Mouse (Mus musculus) thymus, postnatal 4 days (tissue): ENCODE measurements around the gene Abcg1.
A peak's percentile ranks its signal among the peaks of the same experiment; 100 is the strongest.

Experiments
- DNase-seq: peaks from one replicate; pipeline ENCODE4 v3.0.0; 2021

Gene Abcg1

DNA sequence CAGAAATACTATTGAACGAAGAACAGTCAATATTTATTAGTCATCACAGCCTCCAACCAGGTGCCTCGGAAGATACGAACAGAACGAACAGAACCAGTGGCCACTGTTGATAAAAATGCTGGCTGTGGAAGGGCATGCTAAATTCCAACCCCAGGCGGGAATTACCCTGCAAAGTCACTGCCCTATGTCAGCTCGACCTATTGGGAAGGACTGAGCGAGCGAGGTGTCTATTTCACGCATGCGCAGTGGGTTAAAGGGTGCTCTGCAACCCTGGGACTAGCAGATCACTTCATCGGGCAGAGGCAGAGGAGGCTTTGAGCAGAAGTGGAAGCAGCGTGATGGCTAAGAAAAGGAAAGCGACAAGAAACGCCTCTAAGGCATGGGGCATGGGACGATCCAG is 76.3 kb downstream of the Abcg1 start:
- no peak for DNase-seq

DNA sequence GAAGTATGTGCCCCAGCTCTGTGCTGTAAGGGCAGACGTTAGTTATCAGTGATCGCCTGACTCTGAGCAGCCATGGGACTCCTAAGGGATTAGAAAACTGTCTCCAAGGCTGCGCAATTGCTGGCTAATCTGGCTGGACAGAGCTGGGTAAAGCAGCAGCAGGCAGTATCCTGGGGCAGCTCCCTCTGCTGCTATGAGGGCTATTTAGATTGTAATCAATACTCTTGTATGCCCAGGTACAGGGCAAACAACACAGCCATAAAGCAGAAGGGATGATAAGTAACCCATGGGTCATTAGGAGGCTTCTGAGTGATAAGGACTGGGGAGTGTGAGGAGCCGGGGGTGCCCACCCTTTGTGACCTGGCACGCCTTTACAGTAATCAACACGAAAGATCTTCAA is 77.4 kb downstream of the Abcg1 start:
- no peak for DNase-seq

DNA sequence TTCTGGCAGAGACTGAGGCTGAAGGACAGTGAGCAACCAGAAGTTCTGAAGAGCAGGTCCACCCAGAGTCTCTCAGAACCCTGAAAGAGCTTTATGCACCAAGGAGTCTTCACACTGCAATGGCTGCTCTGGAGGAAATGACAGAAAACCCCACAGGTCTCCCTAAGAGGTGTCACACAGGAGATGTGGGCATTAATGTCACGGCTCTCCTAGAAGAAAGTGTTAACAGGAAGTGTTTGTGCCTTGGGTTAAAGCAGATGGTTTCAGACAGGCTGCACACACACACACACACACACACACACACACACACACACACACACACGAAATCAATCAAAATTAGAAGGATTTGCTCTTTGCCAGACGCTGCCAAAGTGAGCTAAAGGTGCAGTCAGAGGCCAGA is 78.8 kb downstream of the Abcg1 start:
- no peak for DNase-seq

DNA sequence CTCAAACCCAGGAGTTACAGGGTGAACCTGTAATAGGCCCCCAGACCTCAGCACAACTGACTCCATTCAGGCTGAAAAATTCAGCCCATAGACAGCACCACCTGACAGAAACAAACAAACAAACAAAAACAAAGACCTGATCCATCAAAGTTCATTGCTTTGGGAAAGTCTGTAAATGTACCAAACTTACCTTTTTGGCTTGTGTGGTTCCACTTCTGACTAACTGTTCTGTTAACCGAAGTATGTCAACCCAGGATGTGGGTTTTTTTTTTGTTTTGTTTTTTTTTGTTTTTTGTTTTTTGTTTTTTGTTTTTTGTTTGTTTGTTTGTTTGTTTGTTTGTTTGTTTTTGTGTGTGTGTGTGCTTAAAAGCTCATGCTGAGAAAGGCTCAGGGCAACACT is 79.3 kb downstream of the Abcg1 start:
- DNase-seq, result no peak

DNA sequence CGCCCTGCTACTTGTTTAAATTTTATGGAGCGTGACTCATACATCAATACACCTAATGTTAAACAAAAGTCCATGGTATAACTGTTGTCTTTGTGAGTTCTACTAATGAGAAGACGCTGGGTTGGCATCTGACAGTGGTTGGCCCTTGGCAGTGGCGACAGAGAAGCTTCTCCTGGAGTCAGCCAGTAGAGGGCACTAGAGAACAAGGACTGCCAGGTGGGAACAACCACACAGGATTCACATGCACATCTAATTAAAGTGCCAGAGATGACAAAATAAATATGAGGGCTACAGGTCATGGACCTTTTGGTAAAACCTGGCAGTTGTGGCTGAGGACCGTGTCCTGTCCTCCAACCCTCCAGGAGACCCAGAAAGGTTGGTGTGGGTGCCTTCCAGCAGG is 80.9 kb downstream of the Abcg1 start:
- DNase-seq, result peak; percentile 78

DNA sequence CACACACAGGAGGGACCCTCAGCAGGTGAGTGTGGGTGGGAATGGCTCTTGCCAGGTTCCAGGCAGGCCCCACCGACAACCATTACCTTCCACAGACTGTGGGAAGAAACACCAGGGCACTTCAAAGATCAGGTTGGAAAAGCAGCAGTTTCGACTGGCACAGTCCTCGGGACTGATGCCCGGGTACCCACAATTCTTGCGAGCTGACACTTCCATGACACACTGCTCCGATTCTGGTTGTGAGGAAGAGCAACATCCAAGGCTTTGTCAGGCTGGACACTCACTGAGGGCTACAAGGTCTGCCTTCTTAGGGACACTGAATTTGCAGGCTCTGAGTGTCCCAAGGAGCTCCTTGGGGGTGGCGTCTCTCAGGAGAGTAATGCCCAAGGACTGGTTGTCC is 84.6 kb downstream of the Abcg1 start:
- no peak for DNase-seq

DNA sequence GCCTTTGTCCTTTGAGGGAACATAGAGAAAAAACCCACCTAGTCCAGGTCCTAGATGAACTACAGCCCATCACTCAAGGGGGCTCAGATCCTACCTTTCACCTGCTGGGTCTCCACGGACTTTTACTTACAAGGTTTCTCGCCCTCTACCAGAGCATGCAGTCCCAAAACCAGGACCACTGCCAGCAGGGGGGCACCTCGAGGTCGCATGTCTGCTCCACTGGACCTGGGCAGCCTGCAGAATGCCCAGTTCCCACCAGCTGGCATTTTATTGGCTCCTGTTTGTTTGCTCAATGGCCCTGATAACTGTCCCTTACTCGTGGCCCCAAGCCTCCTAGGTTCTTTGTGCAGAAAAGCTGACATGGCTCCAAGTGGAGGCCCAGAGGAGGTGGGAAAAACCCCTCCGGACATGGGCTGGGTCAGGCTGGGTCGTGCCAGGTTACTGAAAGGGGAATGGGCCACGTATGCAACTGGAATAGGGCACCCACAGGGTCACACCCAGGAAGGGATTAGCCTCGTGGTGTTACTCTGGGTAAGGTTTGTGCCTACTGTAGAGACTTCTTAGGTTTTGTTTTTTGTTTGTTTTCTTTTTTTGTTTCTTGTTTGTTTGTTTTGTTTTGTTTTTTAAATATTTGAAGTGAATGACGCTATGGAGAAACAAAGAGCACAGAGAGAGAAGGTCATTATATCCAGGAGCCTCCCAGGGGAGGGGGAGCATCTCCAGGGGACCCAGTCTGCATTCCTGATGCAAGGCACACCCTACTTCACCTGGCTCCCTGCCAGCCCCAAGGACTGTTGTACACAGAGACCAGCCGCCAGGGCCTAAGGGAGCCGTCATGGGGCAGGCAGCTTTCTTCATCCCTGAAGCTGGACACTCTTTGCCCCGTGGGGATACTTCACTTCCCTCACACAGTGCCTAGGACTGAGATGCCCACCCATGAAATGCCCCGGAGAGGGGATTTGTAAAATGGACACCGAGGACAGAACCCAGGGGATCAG is 86.9 kb downstream of the Abcg1 start, which contains the start of gene Tff2:
Gene Tff2, minus strand, starts transcription at position 243 of the 998 bp plus-strand sequence.
- no peak for DNase-seq

DNA sequence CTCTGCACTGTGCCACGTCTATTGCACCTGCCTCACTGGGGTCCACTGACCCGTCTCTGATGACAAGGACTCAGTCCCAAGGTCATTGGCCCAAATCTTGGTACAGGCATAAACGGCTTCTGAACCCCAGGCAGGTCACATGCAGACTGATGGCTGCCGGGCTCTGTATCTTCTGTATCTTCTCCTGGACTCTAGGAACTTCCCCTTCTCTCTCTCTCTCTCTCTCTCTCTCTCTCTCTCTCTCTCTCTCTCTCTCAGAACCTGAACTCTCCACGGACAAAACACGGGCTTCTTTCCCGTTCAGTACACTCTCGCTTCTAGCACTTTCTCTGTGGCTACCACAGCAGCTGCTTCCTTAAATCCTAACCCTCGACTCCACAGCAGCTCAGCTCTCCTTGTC is 88.5 kb downstream of the Abcg1 start:
- DNase-seq, result no peak

DNA sequence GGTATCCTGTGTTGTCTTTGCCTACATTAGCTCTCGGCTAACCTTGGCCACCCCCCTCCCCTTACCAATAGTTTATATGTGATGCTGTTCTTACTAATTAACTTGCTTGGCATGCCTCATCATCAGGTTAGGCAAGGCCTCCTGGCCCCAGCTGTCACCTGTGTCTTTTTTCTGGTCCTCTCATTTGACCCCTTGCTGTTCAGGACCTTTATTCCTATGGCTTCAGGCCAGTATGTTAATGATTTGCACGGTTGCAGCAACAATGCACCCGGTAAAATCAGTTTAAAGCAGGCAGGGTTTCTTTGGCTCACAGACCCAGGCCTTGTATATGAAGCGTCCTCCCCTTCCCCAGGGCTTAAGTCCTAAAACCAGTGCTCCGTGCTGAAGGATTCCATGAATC is 95.0 kb downstream of the Abcg1 start:
- DNase-seq, result no peak

DNA sequence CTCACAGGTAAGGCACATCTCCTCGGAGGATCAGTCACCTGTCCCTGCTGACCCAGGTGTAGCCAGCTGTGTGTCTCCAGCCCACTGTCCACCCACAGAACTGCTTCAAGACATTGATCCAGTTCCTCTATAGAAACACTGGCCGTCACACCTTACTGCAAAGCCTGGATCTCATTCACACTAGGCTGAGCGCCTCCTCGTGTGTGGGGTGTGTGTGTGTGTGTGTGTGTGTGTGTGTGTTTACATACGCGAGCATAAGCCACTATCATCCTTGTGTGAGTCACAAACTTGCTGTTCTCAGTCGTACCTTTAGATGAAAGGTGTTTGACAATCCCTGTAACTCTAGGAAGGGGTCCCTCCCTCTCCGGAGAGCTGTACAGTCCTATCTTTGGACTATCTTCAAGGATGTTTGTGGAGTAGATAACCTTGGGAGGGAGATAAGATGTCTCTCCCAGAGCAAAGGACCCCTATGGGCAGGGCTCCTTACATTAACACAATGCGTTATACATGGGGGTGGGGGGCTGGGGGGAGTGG is 95.6 kb downstream of the Abcg1 start:
- DNase-seq, result no peak

DNA sequence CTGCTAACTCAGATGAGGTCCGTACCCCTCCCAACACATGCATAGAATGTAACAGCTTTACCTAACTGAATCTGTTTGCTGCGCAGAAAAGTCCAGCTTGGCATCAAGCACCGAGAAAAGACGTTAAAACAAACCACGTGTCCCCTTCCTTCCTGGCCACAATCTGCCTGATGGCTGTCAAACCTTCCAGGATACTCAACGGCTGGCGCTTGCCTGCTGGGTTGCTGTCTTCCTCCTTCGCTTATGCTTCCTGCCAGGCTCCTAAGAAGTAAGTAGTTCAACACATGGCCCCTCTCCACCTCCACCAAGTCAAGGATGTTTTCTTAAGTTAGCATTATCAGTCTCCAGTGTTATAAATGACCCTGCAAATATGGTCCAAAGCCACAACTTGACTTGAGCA is 96.3 kb downstream of the Abcg1 start:
- DNase-seq, result peak; percentile 48

DNA sequence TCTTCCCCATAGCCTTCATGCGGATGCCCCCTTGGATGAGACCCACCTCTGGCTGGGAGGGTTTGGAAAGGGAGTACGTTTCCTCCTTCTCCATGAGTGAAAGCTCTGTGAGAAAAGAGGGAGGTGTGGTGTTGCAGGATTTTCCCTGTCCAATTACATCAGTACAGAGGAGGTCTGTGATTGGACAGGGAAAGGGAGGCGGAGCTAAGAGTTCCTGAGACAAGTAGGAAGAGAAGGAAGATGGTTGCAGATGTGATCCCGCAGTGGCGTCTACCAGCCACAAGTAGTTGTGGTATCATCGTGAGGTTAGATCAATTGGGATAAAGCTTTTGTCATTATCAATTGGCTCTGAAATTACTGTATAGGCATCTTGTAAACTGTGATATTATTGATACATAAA is 100.4 kb downstream of the Abcg1 start:
- DNase-seq, result no peak

DNA sequence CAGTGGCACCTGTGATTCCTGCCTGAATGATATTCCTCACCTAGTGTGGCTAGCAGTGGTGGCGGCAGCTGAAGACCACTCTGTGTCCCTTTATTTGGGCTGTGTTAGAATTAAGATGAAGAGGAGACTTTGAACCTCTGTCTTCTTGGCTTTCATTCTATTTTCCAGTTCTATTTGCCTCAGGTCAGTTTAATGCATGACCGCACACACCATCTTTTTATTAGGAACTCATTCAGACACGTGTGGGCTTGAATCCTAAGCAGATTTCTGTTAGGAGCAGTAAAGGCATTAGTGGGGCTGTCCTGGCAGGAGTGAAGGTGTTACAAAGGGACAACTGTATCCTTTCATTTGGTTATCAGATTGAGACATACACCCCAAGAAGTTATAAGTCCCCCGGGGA is 102.8 kb downstream of the Abcg1 start:
- no peak for DNase-seq

DNA sequence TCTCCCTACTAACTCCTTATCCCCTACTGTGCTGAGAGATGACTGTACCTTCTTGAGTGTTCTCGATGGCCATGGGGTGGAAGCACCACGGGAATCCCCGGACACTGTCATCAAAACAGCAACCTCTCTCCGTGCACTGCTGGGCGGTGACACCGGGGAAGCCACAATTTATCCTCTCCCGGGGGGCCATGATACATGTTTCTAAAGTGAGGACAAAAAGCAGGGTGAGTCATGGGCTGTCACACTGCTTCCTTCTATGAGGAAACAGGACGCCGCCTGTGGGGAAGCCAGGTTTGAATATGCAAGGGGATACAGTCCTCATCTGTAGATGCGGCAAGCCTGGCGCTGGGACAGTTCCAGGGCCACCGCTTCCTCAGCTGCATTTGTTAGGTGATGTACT is 105.1 kb downstream of the Abcg1 start:
- peak; percentile 48 for DNase-seq

DNA sequence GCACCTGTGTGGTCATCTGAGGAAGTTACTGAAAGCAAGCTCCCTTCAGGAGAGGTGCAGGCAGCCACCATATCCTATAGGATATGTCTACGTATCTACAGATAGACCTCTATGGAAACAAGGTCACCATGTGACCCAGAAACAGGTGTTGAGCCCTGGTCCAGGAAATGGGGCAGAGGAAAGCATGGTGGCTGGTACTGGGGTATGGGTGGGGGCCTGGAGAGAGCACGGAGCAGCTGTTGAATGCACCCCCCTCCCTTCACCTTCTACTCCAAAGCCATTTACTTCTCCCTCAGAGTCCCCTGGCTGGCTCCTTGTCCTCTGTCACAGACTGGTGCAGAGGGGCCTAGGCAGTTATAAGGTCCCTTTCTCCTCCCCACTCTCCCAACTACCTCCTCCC is 106.3 kb downstream of the Abcg1 start:
- DNase-seq, result peak; percentile 75

DNA sequence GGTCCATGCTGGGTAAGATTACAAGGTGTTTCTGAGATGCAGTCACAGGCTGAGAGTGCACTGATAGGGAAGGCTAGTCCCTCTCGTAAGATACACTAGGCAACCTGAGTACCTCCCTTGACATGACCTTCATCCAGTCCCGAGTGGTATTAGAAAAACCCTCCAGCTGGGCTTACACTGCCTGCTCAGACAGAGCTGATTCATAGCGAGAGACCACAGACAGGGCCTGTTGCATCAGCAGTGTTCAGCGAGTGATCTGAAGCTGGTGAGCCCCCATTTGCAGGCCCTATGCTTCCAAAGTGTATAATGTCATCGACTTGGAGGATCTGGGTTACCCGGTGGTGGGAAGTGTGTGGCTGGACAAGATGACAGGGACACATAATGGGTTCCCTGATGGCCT is 107.7 kb downstream of the Abcg1 start, which contains the start of gene Tff1:
Gene Tff1, minus strand, starts transcription at position 151 of the 400 bp plus-strand sequence.
- no peak for DNase-seq
